Mouse (Mus musculus): ENCODE measurements at regions not wholly inside any gene's neighbourhood (a gene's known extent, or its start where the extent isn't known, plus 50 kb on each side); places are given as distances from the start of the nearest gene placed in this dataset.

- no peak overlapping the region for H3K9ac ChIP-seq (ENCODE audit: low read length)
- DNase-seq (ENCODE audit: low spot score), result no peak
- no peak overlapping the region for H3K4me3 ChIP-seq (ENCODE audit: low read depth, low read length)
- no peaks in the 10 kb centered on the region for H3K9me3 ChIP-seq (ENCODE audit: control insufficient read depth, low read length)
- no peaks in the 10 kb centered on the region for H3K4me1 ChIP-seq (replicated peaks; ENCODE audit: control insufficient read depth, insufficient read depth, low read length)
- no peak for ATAC-seq (replicated peaks; ENCODE audit: low FRiP score, low TSS enrichment, low read depth)
- no peak overlapping the region for H3K4me2 ChIP-seq (ENCODE audit: low read length)
- WGBS, result 90% methylated on average over 4 of the region's 4 CpGs
- H3K36me3 ChIP-seq (ENCODE audit: control insufficient read depth, insufficient read depth, low read length), result no peaks in the 10 kb centered on the region
- no peak overlapping the region for H3K27ac ChIP-seq (ENCODE audit: low read depth)
- no peaks in the 10 kb centered on the region for H3K27me3 ChIP-seq (replicated peaks; ENCODE audit: control insufficient read depth, insufficient read depth, low read length)
These were observed 140.0 kb upstream of the Mad2l1 start for GRCm38 (mm10) chr6:66395147-66395546.

GRCm38 (mm10) chr6:66397411-66397810, 137.8 kb upstream of the Mad2l1 start:
- no peak overlapping the region for H3K4me2 ChIP-seq (ENCODE audit: low read length)
- H3K27me3 ChIP-seq (replicated peaks; ENCODE audit: control insufficient read depth, insufficient read depth, low read length), result no peaks in the 10 kb centered on the region
- ATAC-seq (replicated peaks; ENCODE audit: low FRiP score, low TSS enrichment, low read depth) (no peak), DNase-seq (ENCODE audit: low spot score) (no peak)
- H3K4me3 ChIP-seq (ENCODE audit: low read depth, low read length), result no peak overlapping the region
- 81% methylated on average over 8 of the region's 8 CpGs for WGBS
- no peak overlapping the region for H3K9ac ChIP-seq (ENCODE audit: low read length)
- no peak overlapping the region for H3K27ac ChIP-seq (ENCODE audit: low read depth)
- H3K4me1 ChIP-seq (replicated peaks; ENCODE audit: control insufficient read depth, insufficient read depth, low read length), result no peaks in the 10 kb centered on the region
- no peaks in the 10 kb centered on the region for H3K9me3 ChIP-seq (ENCODE audit: control insufficient read depth, low read length)
- H3K36me3 ChIP-seq (ENCODE audit: control insufficient read depth, insufficient read depth, low read length), result no peaks in the 10 kb centered on the region

GRCm38 (mm10) chr6:66398674-66399073, 136.5 kb upstream of the Mad2l1 start:
- WGBS, result 91% methylated on average over 3 of the region's 3 CpGs
- no peak for ATAC-seq (replicated peaks; ENCODE audit: low FRiP score, low TSS enrichment, low read depth)
- DNase-seq (ENCODE audit: low spot score), result no peak

DNA sequence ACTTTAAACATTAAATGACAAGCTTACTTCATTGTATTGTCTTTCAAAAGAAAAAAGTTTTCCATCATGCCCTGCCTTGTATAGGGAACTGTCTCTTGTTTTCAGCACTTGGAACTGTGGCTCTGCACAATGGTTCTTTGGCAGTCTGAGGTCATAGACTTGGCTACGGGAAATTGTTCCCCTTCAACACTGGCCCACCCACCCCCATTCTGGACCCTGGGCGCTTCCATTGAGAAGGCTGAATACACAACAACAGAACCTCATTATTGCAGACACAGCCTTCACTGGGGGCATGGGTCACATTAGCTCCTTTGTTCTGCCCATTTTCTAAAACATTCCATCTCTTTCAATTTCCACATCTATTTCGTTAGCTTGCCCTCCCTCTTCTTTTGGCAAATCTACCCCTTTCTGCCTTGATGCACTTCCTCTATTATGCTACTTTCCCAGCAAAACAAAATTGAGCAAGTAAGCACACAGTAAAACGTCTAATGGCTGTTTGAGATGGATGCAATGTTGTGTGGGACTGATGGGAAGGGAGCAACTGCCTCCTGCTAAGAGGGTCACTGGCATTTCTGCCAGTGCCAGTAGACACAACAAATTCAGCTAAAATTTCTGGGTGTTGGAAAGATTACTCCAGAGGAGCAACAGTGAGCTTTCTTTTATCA, 136.0 kb upstream of the Mad2l1 start:
- Histone ChIP-seq H3K4me1 (replicated peaks; ENCODE audit: control insufficient read depth, insufficient read depth, low read length) (no peaks in the 10 kb centered on the region), H3K9me3 (ENCODE audit: control insufficient read depth, low read length) (no peaks in the 10 kb centered on the region), H3K9ac (ENCODE audit: low read length) (no peak overlapping the region), H3K4me3 (ENCODE audit: low read depth, low read length) (no peak overlapping the region), H3K36me3 (ENCODE audit: control insufficient read depth, insufficient read depth, low read length) (no peaks in the 10 kb centered on the region), H3K27me3 (replicated peaks; ENCODE audit: control insufficient read depth, insufficient read depth, low read length) (no peaks in the 10 kb centered on the region), H3K4me2 (ENCODE audit: low read length) (no peak overlapping the region), H3K27ac (ENCODE audit: low read depth) (no peak overlapping the region)
- ATAC-seq (replicated peaks; ENCODE audit: low FRiP score, low TSS enrichment, low read depth) (no peak), DNase-seq (ENCODE audit: low spot score) (no peak)
- 69% methylated on average over 4 of the region's 4 CpGs for WGBS

More at GRCm38 (mm10) chr6:66398674-66399073, 136.5 kb upstream of the Mad2l1 start:
- Histone ChIP-seq H3K9me3 (ENCODE audit: control insufficient read depth, low read length) (no peaks in the 10 kb centered on the region), H3K4me2 (ENCODE audit: low read length) (no peak overlapping the region), H3K9ac (ENCODE audit: low read length) (no peak overlapping the region), H3K36me3 (ENCODE audit: control insufficient read depth, insufficient read depth, low read length) (no peaks in the 10 kb centered on the region), H3K4me1 (replicated peaks; ENCODE audit: control insufficient read depth, insufficient read depth, low read length) (no peaks in the 10 kb centered on the region), H3K27me3 (replicated peaks; ENCODE audit: control insufficient read depth, insufficient read depth, low read length) (no peaks in the 10 kb centered on the region), H3K4me3 (ENCODE audit: low read depth, low read length) (no peak overlapping the region), H3K27ac (ENCODE audit: low read depth) (no peak overlapping the region)

- Histone ChIP-seq H3K9ac (ENCODE audit: low read length) (no peak overlapping the region), H3K27ac (ENCODE audit: low read depth) (no peak overlapping the region), H3K36me3 (ENCODE audit: control insufficient read depth, insufficient read depth, low read length) (no peaks in the 10 kb centered on the region), H3K4me3 (ENCODE audit: low read depth, low read length) (no peak overlapping the region), H3K4me1 (replicated peaks; ENCODE audit: control insufficient read depth, insufficient read depth, low read length) (no peaks in the 10 kb centered on the region), H3K9me3 (ENCODE audit: control insufficient read depth, low read length) (no peaks in the 10 kb centered on the region), H3K27me3 (replicated peaks; ENCODE audit: control insufficient read depth, insufficient read depth, low read length) (no peaks in the 10 kb centered on the region), H3K4me2 (ENCODE audit: low read length) (no peak overlapping the region)
- WGBS, result 53% methylated on average over 5 of the region's 5 CpGs
- ATAC-seq (replicated peaks; ENCODE audit: low FRiP score, low TSS enrichment, low read depth) (no peak), DNase-seq (ENCODE audit: low spot score) (no peak)
These were observed 133.7 kb upstream of the Mad2l1 start for GRCm38 (mm10) chr6:66401468-66401867.

DNA sequence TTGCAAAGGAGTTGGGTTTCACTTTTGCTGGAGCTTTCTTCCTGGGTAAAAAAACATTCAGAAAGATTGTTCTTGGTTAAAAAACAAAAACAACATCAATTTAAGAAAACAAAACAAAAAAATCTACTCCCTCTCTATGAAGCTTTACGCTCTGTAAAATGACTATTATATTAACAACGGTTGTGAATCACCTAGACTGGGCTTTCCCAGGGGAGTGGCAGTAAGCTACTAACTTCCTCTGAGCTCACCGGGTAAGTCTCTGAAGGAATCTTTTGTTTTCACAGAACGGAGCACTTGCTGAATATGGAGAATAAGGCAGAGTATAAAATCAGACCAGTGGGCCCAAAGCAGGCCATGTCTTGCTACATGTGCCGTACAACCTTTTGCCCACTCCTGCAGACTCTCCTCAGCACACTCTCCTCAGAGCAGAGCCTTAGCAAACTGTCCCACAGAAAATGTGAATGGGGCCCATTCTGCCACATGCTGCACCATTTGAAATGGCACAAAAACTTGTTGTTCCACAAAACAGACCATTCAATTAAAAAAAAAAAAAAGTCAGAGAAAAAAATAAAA, 133.2 kb upstream of the Mad2l1 start:
- Histone ChIP-seq H3K27ac (ENCODE audit: low read depth) (no peak overlapping the region), H3K4me1 (replicated peaks; ENCODE audit: control insufficient read depth, insufficient read depth, low read length) (no peaks in the 10 kb centered on the region), H3K27me3 (replicated peaks; ENCODE audit: control insufficient read depth, insufficient read depth, low read length) (no peaks in the 10 kb centered on the region), H3K9me3 (ENCODE audit: control insufficient read depth, low read length) (no peaks in the 10 kb centered on the region), H3K36me3 (ENCODE audit: control insufficient read depth, insufficient read depth, low read length) (no peaks in the 10 kb centered on the region), H3K9ac (ENCODE audit: low read length) (no peak overlapping the region), H3K4me3 (ENCODE audit: low read depth, low read length) (no peak overlapping the region), H3K4me2 (ENCODE audit: low read length) (no peak overlapping the region)
- WGBS, result 58% methylated on average over 5 of the region's 5 CpGs
- ATAC-seq (replicated peaks; ENCODE audit: low FRiP score, low TSS enrichment, low read depth) (no peak), DNase-seq (ENCODE audit: low spot score) (no peak)

DNA sequence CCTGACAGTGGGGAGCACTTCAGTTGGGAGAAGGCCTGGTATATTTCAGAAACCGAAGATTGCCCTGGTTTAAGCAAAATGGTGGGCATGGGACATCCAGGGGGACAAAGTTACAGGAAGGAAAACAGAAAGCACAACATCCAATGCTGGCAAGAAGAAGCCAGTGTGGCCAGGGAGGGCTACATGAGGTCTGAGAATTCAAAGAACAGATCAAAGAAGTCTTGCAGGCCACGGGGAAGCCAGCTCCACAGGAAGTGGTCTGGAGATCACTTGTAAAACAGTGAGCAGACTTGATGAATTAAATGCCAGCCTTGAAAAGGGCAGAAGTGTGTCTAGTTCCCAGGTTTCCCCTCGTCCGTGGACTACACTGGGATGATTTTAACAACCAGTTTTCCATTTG, 120.4 kb upstream of the Mad2l1 start:
- H3K27ac ChIP-seq (ENCODE audit: low read depth), result no peak overlapping the region
- H3K4me3 ChIP-seq (ENCODE audit: low read depth, low read length), result no peak overlapping the region
- H3K9me3 ChIP-seq (ENCODE audit: control insufficient read depth, low read length), result no peaks in the 10 kb centered on the region
- ATAC-seq (replicated peaks; ENCODE audit: low FRiP score, low TSS enrichment, low read depth) (no peak), DNase-seq (ENCODE audit: low spot score) (no peak)
- H3K36me3 ChIP-seq (ENCODE audit: control insufficient read depth, insufficient read depth, low read length), result no peaks in the 10 kb centered on the region
- no peak overlapping the region for H3K4me2 ChIP-seq (ENCODE audit: low read length)
- H3K4me1 ChIP-seq (replicated peaks; ENCODE audit: control insufficient read depth, insufficient read depth, low read length), result no peaks in the 10 kb centered on the region
- H3K9ac ChIP-seq (ENCODE audit: low read length), result no peak overlapping the region
- H3K27me3 ChIP-seq (replicated peaks; ENCODE audit: control insufficient read depth, insufficient read depth, low read length), result no peaks in the 10 kb centered on the region
- 28% methylated on average over 4 of the region's 4 CpGs for WGBS

DNA sequence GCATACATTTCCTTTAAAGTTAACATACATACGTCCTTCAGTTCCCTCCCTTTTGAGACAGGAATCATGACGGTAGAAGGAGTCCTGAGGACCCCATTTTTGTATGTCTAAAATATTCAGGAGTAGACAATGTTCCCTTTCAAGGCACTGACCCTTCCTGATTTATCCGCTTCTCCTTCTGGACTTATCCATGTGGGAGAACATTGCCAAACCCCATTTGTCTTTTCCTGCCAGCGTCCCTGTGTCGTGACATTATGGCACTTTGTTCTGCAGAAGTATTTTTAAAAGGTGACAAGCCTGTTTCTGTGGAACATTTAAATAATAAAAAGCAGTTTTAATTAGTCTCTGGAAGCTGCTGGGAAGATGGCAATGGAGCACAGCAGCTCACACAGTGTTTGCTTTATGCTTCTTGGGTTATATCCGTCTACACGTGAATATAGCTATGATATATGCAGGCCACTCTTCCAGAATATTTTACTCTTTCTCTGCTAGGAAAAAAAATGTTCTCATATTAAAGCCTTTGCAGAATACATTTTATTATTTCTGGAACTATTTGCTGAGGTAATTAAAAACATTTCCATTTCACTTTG, 115.6 kb upstream of the Mad2l1 start:
- Histone ChIP-seq H3K27me3 (replicated peaks; ENCODE audit: control insufficient read depth, insufficient read depth, low read length) (no peaks in the 10 kb centered on the region), H3K4me2 (ENCODE audit: low read length) (no peak overlapping the region), H3K9me3 (ENCODE audit: control insufficient read depth, low read length) (no peaks in the 10 kb centered on the region), H3K9ac (ENCODE audit: low read length) (no peak overlapping the region), H3K4me3 (ENCODE audit: low read depth, low read length) (no peak overlapping the region), H3K36me3 (ENCODE audit: control insufficient read depth, insufficient read depth, low read length) (no peaks in the 10 kb centered on the region), H3K27ac (ENCODE audit: low read depth) (no peak overlapping the region), H3K4me1 (replicated peaks; ENCODE audit: control insufficient read depth, insufficient read depth, low read length) (no peaks in the 10 kb centered on the region)
- ATAC-seq (replicated peaks; ENCODE audit: low FRiP score, low TSS enrichment, low read depth), result no peak
- 70% methylated on average over 7 of the region's 7 CpGs for WGBS
- no peak for DNase-seq (ENCODE audit: low spot score)

- H3K9ac ChIP-seq (ENCODE audit: low read length), result no peak overlapping the region
- DNase-seq (ENCODE audit: low spot score) (no peak), ATAC-seq (replicated peaks; ENCODE audit: low FRiP score, low TSS enrichment, low read depth) (no peak)
- H3K4me2 ChIP-seq (ENCODE audit: low read length), result no peak overlapping the region
- no peaks in the 10 kb centered on the region for H3K36me3 ChIP-seq (ENCODE audit: control insufficient read depth, insufficient read depth, low read length)
- H3K27me3 ChIP-seq (replicated peaks; ENCODE audit: control insufficient read depth, insufficient read depth, low read length), result no peaks in the 10 kb centered on the region
- no peaks in the 10 kb centered on the region; the same call in 1 of the 2 replicates for H3K9me3 ChIP-seq (ENCODE audit: control insufficient read depth, low read length)
- no peak overlapping the region for H3K27ac ChIP-seq (ENCODE audit: low read depth)
- H3K4me3 ChIP-seq (ENCODE audit: low read depth, low read length), result no peak overlapping the region
- 45% methylated on average over 4 of the region's 4 CpGs for WGBS
- no peaks in the 10 kb centered on the region for H3K4me1 ChIP-seq (replicated peaks; ENCODE audit: control insufficient read depth, insufficient read depth, low read length)
These were observed 106.8 kb upstream of the Mad2l1 start for GRCm38 (mm10) chr6:66428370-66428769.

All from intestine, embryonic 14.5 days (tissue).